Mouse (Mus musculus) thymus, postnatal 10 days (tissue): ENCODE results near the gene Mapk12.

Experiments used
- DNase-seq, 2 experiments: peaks; one replicate each; pipeline ENCODE4 v3.0.0; 2021; ENCODE audit warnings: low spot score in 2 of 2

Gene Mapk12

GRCm38 (mm10) chr15:89138046-89138405 is 2.5 kb downstream of the Mapk12 start:
- no peak for DNase-seq

GRCm38 (mm10) chr15:89137378-89138045 is 3.0 kb downstream of the Mapk12 start:
- DNase-seq: no peak

GRCm38 (mm10) chr15:89136461-89137155 is 3.9 kb downstream of the Mapk12 start:
- no peak for DNase-seq

- peak in 1 of 2 experiments; percentile 35 for DNase-seq
Observed at GRCm38 (mm10) chr15:89131316-89131715, 9.2 kb downstream of the Mapk12 start.

- no peak for DNase-seq
Observed at GRCm38 (mm10) chr15:89130245-89130644, 10.3 kb downstream of the Mapk12 start.

GRCm38 (mm10) chr15:89128382-89129350 is 11.8 kb downstream of the Mapk12 start, which contains the start of gene Hdac10:
Gene Hdac10, minus strand, starts transcription at chr15:89128700.
- DNase-seq: peak; percentile 62 to 75

GRCm38 (mm10) chr15:89127364-89127940 is 13.1 kb downstream of the Mapk12 start:
- no peak for DNase-seq

- no peak for DNase-seq
Observed at GRCm38 (mm10) chr15:89126622-89127021, 13.9 kb downstream of the Mapk12 start.

- DNase-seq: no peak
Observed at GRCm38 (mm10) chr15:89125351-89125750, 15.2 kb downstream of the Mapk12 start.

- DNase-seq: no peak
Observed at GRCm38 (mm10) chr15:89124312-89124711, 16.2 kb downstream of the Mapk12 start.

- peak; percentile 56 to 59 for DNase-seq
Observed at GRCm38 (mm10) chr15:89123595-89123994, 16.9 kb downstream of the Mapk12 start.

- peak; percentile 88 to 90 for DNase-seq
Observed at GRCm38 (mm10) chr15:89122649-89123366, 17.7 kb downstream of the Mapk12 start, which contains the start of gene Tubgcp6. Gene Tubgcp6, minus strand, starts transcription at chr15:89123112.

GRCm38 (mm10) chr15:89118007-89118406 is 22.5 kb downstream of the Mapk12 start:
- no peak for DNase-seq

- DNase-seq: no peak
Observed at GRCm38 (mm10) chr15:89110147-89110546, 30.4 kb downstream of the Mapk12 start.

GRCm38 (mm10) chr15:89106976-89107375 is 33.5 kb downstream of the Mapk12 start:
- no peak for DNase-seq

- DNase-seq: no peak
Observed at GRCm38 (mm10) chr15:89106073-89106472, 34.4 kb downstream of the Mapk12 start.

GRCm38 (mm10) chr15:89104425-89104824 is 36.1 kb downstream of the Mapk12 start:
- no peak for DNase-seq

GRCm38 (mm10) chr15:89103921-89104320 is 36.6 kb downstream of the Mapk12 start:
- DNase-seq: no peak

- no peak for DNase-seq
Observed at GRCm38 (mm10) chr15:89102646-89103045, 37.9 kb downstream of the Mapk12 start.

GRCm38 (mm10) chr15:89100823-89101222 is 39.7 kb downstream of the Mapk12 start:
- DNase-seq: no peak

- no peak for DNase-seq
Observed at GRCm38 (mm10) chr15:89098616-89099015, 41.9 kb downstream of the Mapk12 start.
